Mouse (Mus musculus): ENCODE data around the gene Snf8.

Gene Snf8

DNA sequence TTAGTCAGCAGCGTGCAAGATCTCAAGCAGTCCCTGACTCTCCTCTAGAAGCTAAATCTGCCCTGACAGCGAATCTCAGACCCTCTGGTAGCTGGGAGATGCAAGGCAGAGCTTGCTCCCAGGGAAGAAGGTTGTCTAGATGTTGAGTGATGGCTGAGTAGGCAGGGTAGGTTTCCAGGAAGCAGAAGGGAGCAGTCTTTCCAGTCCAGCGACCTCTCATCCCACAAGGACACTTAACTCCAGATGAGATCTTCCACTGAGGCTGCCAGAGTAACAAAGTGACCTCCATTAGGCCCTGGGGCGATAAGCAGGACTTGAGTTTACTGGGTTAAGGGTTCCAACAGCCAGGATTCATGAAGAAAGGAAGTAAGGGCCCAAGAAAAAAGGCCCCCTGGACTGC lies 14.1 kb upstream of the Snf8 start:
- DNase-seq (ENCODE audit: extremely low read depth, low read depth, low spot score): peak; percentile 54

DNA sequence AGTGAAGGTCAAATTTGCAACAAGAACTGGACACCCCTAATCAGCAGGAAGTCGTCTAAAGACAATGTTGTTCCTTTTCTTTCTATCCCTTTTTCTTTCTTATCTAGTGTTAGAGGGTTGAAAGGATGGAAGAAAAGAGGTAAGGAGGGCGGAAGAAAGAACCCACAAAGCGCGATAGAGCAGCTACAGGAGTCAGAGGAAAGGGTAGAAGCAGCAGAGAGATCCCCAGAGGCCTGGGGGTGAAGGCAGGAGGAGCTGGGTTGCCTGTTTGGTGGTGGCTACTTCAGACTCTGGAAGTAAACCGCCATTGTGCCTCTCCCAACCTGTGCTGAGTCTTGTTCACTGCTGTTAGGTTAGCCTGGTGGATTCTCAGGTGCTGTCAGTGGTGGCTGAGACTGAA lies 6.6 kb upstream of the Snf8 start:
- no peak for DNase-seq (ENCODE audit: extremely low read depth, low read depth, low spot score)

DNA sequence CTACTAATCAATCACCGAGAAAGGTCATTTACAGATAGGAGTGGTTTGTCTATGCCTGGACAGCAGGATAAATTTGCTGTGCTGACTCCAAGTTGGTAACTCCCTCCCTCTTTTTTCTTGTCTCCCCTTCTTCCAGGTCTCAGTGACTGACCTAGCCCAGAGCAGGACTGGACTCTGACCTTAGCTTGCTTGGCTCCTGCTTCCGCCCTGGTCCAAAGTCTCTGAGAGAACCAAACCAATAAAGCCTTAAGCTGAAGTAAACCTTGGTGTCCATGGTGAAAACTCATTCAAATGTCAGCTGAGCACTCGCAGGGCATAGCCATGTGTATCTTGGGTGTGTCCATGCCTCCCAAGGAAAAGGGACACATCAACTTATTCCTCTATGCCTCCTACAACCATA lies 4.1 kb upstream of the Snf8 start:
- no peak for DNase-seq (ENCODE audit: extremely low read depth, low read depth, low spot score)

- DNase-seq (ENCODE audit: extremely low read depth, low read depth, low spot score): no peak
These were observed 3.0 kb upstream of the Snf8 start for GRCm38 (mm10) chr11:96031701-96032100.

DNA sequence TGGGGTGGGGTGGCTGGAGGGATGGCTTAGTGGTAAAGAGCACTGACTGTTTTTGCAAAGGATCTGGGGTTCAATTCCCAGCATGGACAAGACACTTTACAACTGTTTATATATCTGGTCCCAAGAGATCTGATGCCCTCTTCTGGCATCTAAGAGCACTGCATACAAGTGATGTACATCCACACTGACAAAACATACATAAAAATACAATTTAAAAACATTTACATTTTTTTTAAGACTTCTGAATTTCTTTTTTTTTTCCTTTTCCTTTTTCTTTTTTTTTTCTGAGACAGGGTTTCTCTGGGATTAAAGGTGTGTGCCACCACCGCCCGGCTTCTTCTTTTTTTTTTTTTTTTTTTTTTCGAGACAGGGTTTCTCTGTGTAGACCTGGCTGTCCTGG lies 1.4 kb upstream of the Snf8 start:
- DNase-seq (ENCODE audit: extremely low read depth, low read depth, low spot score): no peak

GRCm38 (mm10) chr11:96034116-96034515 lies 569 bp upstream of the Snf8 start:
- no peak for DNase-seq (ENCODE audit: extremely low read depth, low read depth, low spot score)

GRCm38 (mm10) chr11:96035133-96035532 lies 448 bp downstream of the Snf8 start:
- DNase-seq (ENCODE audit: extremely low read depth, low read depth, low spot score): no peak

- DNase-seq (ENCODE audit: extremely low read depth, low read depth, low spot score): no peak
These were observed 2.8 kb downstream of the Snf8 start for GRCm38 (mm10) chr11:96037499-96037898.

DNA sequence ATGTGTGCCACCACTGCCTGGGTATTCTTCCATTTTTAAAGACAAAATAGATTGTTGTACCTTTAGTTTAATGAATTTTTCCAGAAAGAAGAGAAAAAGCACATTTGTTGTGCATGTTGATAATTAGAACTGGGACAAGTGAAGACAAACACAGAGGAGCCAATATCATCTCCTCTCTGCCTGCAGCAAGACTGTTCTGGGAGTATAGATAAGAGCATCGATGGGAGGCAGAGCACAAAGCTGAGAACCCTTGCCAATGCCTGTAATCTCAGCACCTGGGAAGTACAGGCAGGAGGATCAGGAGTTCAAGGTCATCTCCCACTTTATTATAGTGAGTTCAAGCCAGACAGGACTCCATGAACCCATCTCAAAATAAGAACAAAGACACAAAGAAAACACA lies 3.9 kb downstream of the Snf8 start:
- no peak for DNase-seq (ENCODE audit: extremely low read depth, low read depth, low spot score)

DNA sequence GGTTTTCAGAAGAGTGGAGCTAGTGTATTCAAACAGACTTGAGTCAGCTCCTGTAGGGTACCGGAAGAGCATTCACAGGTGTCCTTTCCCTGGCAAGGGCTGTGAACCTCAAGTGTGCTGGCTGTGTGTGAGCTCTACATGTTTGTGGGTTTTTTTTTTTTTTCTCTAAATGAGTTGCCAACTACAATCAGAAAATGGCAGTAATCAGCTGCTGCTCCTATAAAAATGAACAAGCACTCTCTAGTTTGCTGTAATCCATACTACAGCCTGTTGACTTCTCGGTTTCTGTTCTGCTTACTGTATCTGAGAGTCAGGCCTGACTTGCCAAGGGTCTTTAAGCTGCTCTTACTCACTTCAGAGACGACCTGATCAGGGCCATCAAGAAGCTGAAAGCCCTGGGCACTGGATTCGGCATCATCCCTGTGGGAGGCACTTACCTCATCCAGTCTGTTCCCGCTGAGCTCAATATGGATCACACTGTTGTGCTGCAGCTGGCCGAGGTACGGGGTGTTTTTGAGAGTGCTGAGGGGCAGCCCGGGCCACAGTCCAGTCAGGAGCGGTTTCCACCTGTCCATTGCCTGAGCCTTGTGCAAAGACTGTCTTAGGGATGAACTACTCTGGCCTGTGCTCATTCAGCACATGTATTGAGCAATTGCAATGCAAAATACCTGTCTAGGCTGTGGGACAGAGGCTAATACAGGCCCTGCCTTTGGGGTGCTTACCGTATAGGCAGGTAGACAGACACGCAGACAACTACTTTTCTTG lies 10.3 kb downstream of the Snf8 start:
- no peak for DNase-seq (ENCODE audit: extremely low read depth, low read depth, low spot score)

DNA sequence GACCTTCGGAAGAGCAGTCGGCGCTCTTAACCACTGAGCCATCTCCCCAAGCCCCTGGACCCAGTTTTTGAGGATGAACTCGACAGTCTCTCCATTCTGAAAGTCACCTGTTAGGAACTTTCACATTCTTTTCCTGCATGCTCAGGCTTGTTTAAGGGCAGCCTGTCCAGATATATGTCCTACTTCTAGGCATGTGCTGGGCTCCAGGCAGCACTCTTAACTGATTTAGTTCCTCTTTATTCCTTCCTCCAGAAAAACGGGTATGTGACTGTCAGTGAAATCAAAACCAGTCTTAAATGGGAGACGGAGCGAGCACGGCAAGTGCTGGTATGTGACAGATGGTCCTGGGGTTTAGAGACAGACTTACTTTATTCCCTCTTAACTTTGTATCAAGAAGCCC lies 11.3 kb downstream of the Snf8 start:
- DNase-seq (ENCODE audit: extremely low read depth, low read depth, low spot score): no peak

DNA sequence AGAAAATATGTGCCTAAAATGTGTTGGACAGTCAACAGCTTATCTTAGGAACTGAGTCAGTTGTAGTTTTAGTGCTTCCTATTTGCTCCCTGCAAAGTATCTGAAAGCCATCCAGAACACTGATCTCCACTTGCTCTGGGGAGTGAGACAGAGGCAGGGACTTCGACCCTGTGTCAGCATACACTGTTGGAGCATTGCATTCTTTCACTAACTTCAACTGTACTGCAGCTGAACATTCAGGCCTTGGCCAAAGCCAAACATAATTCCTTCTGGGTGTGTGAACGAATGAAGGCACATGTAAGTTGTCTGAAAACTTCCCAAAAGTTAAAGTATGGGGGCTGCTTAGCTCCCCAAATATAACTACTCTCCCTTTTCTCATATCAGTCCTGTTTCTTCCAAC lies 12.1 kb downstream of the Snf8 start:
- DNase-seq (ENCODE audit: extremely low read depth, low read depth, low spot score): no peak

- no peak for DNase-seq (ENCODE audit: extremely low read depth, low read depth, low spot score)
These were observed 13.0 kb downstream of the Snf8 start for GRCm38 (mm10) chr11:96047469-96048373.

- no peak for DNase-seq (ENCODE audit: extremely low read depth, low read depth, low spot score)
These were observed 15.3 kb downstream of the Snf8 start for GRCm38 (mm10) chr11:96049939-96050338.

DNA sequence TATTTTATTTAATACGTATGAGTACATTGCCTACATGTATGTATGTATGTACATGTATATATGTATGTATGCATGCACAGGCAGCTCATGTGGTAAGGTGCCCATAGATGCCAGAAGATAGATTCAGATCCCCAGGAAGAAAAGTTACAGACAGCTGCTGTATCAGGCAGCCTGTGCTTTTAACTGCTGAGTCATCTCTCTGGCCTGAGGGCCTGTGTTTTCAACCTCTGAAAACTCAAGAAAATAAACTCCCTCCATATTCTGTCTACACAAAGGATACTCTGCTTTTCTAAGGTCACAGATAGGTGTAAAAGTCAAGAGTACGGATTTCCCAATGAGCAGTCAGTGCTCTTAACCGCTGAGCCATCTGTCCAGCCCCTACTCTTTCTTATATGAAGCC lies 16.2 kb downstream of the Snf8 start:
- no peak for DNase-seq (ENCODE audit: extremely low read depth, low read depth, low spot score)

- no peak for DNase-seq (ENCODE audit: extremely low read depth, low read depth, low spot score)
These were observed 23.6 kb downstream of the Snf8 start for GRCm38 (mm10) chr11:96058309-96058708.

- no peak for DNase-seq (ENCODE audit: extremely low read depth, low read depth, low spot score)
These were observed 30.0 kb downstream of the Snf8 start for GRCm38 (mm10) chr11:96064521-96065214.

GRCm38 (mm10) chr11:96065215-96065911 lies 30.7 kb downstream of the Snf8 start, which contains the start of gene Ube2z:
Gene Ube2z (minus strand): TSS chr11:96065388.
- no peak for DNase-seq (ENCODE audit: extremely low read depth, low read depth, low spot score)

- DNase-seq (ENCODE audit: extremely low read depth, low read depth, low spot score): no peak
These were observed 33.5 kb downstream of the Snf8 start for GRCm38 (mm10) chr11:96068231-96068630.

GRCm38 (mm10) chr11:96070353-96070752 lies 35.7 kb downstream of the Snf8 start:
- DNase-seq (ENCODE audit: extremely low read depth, low read depth, low spot score): peak; percentile 75

DNA sequence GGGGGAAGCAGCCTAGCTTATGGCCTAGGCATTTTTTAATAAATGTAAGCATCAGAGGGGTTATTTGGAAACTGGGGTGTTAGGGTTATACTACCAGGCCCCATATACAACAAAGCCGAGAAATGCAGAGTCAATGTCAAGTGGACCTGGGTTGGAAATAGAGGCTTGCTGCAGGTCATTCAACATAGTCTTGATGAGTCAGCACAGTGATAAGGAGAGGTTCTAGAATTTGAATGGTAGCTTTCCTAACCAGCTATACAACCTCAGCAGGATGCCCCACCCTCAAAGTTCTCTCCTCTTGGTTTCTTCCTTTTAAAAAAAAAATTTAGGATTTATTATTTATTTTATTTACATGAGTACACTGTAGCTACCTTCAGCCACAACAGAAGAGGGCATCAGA lies 36.3 kb downstream of the Snf8 start:
- no peak for DNase-seq (ENCODE audit: extremely low read depth, low read depth, low spot score)

All from fat pad, adult 2 months (tissue).